Mouse (Mus musculus) right cerebral cortex, adult 2 months (tissue): Measurements from ENCODE around the gene Zcchc8.

Source experiments
- DNase-seq, 2 experiments: peaks; one replicate each; pipeline ENCODE4 v3.0.0; 2021 to 2022; ENCODE audit warnings: low spot score in 2 of 2

The Zcchc8 gene

GRCm38 (mm10) chr5:123683377-123684220, 37.3 kb downstream of the Zcchc8 start:
- DNase-seq = peak; percentile 27 to 46

- no peak for DNase-seq
These were observed 37.9 kb downstream of the Zcchc8 start for GRCm38 (mm10) chr5:123683043-123683376.

- no peak for DNase-seq
These were observed 38.5 kb downstream of the Zcchc8 start for GRCm38 (mm10) chr5:123682372-123682771.

- no peak for DNase-seq
These were observed 41.2 kb downstream of the Zcchc8 start for GRCm38 (mm10) chr5:123679546-123680263.

- no peak for DNase-seq
These were observed 41.8 kb downstream of the Zcchc8 start for GRCm38 (mm10) chr5:123679106-123679505.

GRCm38 (mm10) chr5:123675717-123676116, 45.2 kb downstream of the Zcchc8 start:
- DNase-seq = no peak

GRCm38 (mm10) chr5:123675221-123675620, 45.7 kb downstream of the Zcchc8 start:
- DNase-seq = no peak

- DNase-seq = no peak
These were observed 49.5 kb downstream of the Zcchc8 start for GRCm38 (mm10) chr5:123671473-123671820.

GRCm38 (mm10) chr5:123670800-123671472, 50.0 kb downstream of the Zcchc8 start:
- DNase-seq = no peak

GRCm38 (mm10) chr5:123669991-123670799, 50.7 kb downstream of the Zcchc8 start:
- no peak for DNase-seq

- no peak for DNase-seq
These were observed 53.0 kb downstream of the Zcchc8 start for GRCm38 (mm10) chr5:123667915-123668314.

- DNase-seq = no peak
These were observed 54.9 kb downstream of the Zcchc8 start for GRCm38 (mm10) chr5:123665956-123666355.

- no peak for DNase-seq
These were observed 56.6 kb downstream of the Zcchc8 start for GRCm38 (mm10) chr5:123664329-123664728.

GRCm38 (mm10) chr5:123662059-123662458, 58.8 kb downstream of the Zcchc8 start:
- no peak for DNase-seq

- peak; percentile 48 to 50 for DNase-seq
These were observed 59.3 kb downstream of the Zcchc8 start for GRCm38 (mm10) chr5:123661602-123662001.

- DNase-seq = no peak
These were observed 63.2 kb downstream of the Zcchc8 start for GRCm38 (mm10) chr5:123657651-123658050.

- DNase-seq = no peak
These were observed 66.0 kb downstream of the Zcchc8 start for GRCm38 (mm10) chr5:123654937-123655336.

- no peak for DNase-seq
These were observed 67.6 kb downstream of the Zcchc8 start for GRCm38 (mm10) chr5:123653287-123653801.

- no peak for DNase-seq
These were observed 70.1 kb downstream of the Zcchc8 start for GRCm38 (mm10) chr5:123650825-123651224.
